Mouse (Mus musculus) ES-E14 (cell line): Measurements from ENCODE around the gene Vars.

ENCODE experiments used
- MAFK ChIP-seq: IDR thresholded peaks from 2 replicates; pipeline ENCODE4 v1.6.1; 2014; ENCODE audit warnings: mild to moderate bottlenecking, low read depth, low read length, inconsistent platforms; ENCODE audit not compliant: insufficient read depth
- ZNF384 ChIP-seq: IDR thresholded peaks from 2 replicates; pipeline ENCODE4 v1.6.1; 2012; ENCODE audit warnings: low read depth, low read length, inconsistent platforms

DNA sequence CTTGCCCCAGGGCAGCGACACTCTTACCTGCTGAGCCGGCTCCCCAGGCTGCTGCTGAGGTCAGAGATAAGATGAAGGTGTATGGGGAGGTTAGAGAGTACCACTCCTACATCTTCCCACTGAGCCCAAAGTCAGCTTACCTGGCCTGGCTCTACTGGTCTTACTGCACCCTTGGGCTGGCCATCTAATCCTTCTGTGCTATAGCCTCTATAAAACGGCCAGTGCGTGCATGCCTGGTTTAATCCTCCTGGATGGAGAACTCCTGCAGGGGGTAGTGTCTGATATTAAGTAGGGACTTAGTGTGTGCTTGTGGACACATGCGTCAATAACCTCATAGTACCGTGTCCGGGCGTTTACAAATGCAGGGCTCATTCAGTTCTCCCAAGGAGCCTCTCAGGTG, 19.8 kb downstream of the Vars start:
- TF ChIP-seq ZNF384 (no peak), MAFK (no peak)
